Mouse (Mus musculus) ES-E14 (cell line): ENCODE results near the gene Zc3h12c.

Source experiments
- HCFC1 ChIP-seq: IDR thresholded peaks from 2 replicates; pipeline ENCODE4 v1.6.1; 2012; ENCODE audit warnings: low read length, inconsistent platforms, borderline replicate concordance; ENCODE audit not compliant: insufficient read depth
- MAFK ChIP-seq: IDR thresholded peaks from 2 replicates; pipeline ENCODE4 v1.6.1; 2014; ENCODE audit warnings: mild to moderate bottlenecking, low read depth, low read length, inconsistent platforms; ENCODE audit not compliant: insufficient read depth
- ZC3H11A ChIP-seq: IDR thresholded peaks from 2 replicates; pipeline ENCODE4 v1.6.1; 2012; ENCODE audit warnings: low read depth, mild to moderate bottlenecking, inconsistent platforms, low read length, borderline replicate concordance
- ZNF384 ChIP-seq: IDR thresholded peaks from 2 replicates; pipeline ENCODE4 v1.6.1; 2012; ENCODE audit warnings: low read depth, low read length, inconsistent platforms

- TF ChIP-seq ZC3H11A (no peak), MAFK (no peak), ZNF384 (no peak), HCFC1 (no peak)
Observed at GRCm38 (mm10) chr9:52181419-52181818, 13.0 kb upstream of the Zc3h12c start.
